Mouse (Mus musculus): ENCODE data around the gene Ak6.
A peak's percentile ranks its signal among the peaks of the same experiment; 100 is the strongest.

DNA sequence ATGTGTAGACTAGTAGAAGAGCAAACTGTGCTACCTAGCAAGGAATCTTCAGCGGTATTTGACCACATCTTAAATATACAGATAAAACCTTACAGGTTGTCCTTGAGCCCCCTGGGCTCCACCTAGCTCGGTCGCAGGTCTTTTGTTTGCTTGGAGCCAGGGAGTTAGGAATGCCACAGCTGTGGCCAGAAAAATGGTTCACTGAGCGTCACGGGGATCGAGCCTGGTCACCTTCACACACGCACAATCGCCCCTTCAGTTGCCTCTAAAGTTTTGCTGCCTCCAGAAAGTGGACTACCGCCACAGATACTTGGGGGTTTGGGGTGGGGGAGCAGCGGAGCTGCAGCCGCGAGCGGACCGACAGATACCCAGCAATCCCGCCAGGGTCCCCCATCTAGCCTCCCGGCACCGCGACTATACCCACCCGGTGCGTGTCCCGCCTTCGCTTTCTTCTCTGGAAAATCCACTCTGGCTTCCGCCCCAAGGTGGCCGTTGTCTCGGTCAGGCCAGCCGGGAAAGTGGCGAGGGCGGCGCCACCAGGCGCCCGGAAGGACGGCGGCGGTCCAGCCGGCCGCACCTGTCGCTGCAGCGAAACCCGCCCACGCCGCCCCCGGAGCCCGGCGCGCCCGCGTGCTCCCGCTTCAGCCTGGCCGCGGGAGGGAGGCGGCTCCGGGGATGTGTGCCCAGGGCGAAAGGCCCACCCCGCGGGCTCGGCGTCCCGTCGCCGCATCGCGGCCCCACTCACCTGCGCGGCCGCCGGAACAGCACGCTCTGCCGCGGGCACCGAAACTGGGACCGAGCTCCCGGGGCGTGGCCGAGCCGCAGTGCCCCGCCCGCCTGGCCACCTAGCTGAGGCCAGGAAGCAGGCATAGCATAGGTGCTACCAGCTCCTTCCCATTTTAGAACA is 34.3 kb upstream of the Ak6 start, which contains the start of gene Marveld2:
- TF ChIP-seq TCF12 (IDR thresholded peaks at IDR 0.05; ENCODE audit: low read depth, low read length) = no peak
- TF ChIP-seq POLR2A (IDR thresholded peaks at IDR 0.05; ENCODE audit: low read depth, low read length) = peak; percentile 37; the same call in 1 of the 2 replicates
